In genomic region chr11:36365067-36365466, GRCm38 (mm10) we compare ENCODE assay signal across 16 mouse cellular contexts.
"Had no signal": no experiment of that assay in that cellular context is flagged by ENCODE, and none has a peak within 500 bp of the region (broad histone marks: within the 10 kb centered on the region; RNA-seq: fewer than 3 reads in every experiment).

No protein-coding gene starts in this region.

- H3K4me1 ChIP-seq: neural tube, embryonic 12.5 days; stomach, embryonic 15.5 days had no signal

- H3K27me3 ChIP-seq: midbrain, embryonic 12.5 days; neural tube, embryonic 12.5 days; stomach, embryonic 15.5 days had no signal

- H3K4me3 ChIP-seq: midbrain, embryonic 10.5 days; midbrain, embryonic 12.5 days; myocyte; neural tube, embryonic 12.5 days; stomach, embryonic 15.5 days had no signal

- H3K27ac ChIP-seq: midbrain, embryonic 10.5 days; midbrain, embryonic 12.5 days; neural tube, embryonic 12.5 days; stomach, embryonic 15.5 days; stomach, postnatal 0 days had no signal

- DNase-seq: lung, adult 18-20 months; lung, embryonic 14.5 days; lung, postnatal 10 days; lung, postnatal 4 days; midbrain, embryonic 14.5 days; right cerebral cortex, postnatal 14 days; thymus, adult 2 months; thymus, postnatal 25 days; thymus, postnatal 4 days had no signal

- H3K36me3 ChIP-seq: midbrain, embryonic 10.5 days; midbrain, embryonic 12.5 days; neural tube, embryonic 12.5 days; stomach, embryonic 15.5 days had no signal

- H3K4me2 ChIP-seq: lung, embryonic 14.5 days; midbrain, embryonic 12.5 days; neural tube, embryonic 12.5 days; stomach, embryonic 15.5 days had no signal

- H3K9ac ChIP-seq: lung, embryonic 14.5 days; midbrain, embryonic 12.5 days; neural tube, embryonic 12.5 days; stomach, embryonic 15.5 days had no signal

- ATAC-seq: midbrain, embryonic 16.5 days had no signal

- H3K9me3 ChIP-seq: midbrain, embryonic 10.5 days; midbrain, embryonic 12.5 days; neural tube, embryonic 12.5 days; stomach, embryonic 15.5 days had no signal
